Mouse (Mus musculus) liver, embryonic 14.5 days (tissue): ENCODE data around the gene Rabif.

Source experiments
- CTCF ChIP-seq: IDR thresholded peaks from 2 replicates; pipeline ENCODE4 v1.5.1; 2016; ENCODE audit warnings: antibody characterized with exemption, low read depth, control low read depth
- EP300 ChIP-seq: IDR thresholded peaks from 2 replicates; pipeline ENCODE4 v1.6.1; 2016; ENCODE audit warnings: antibody characterized with exemption, low read depth

- TF ChIP-seq CTCF (no peak), EP300 (no peak)
These were observed 19.6 kb downstream of the Rabif start for GRCm38 (mm10) chr1:134513876-134514590.
